Mouse (Mus musculus) right cerebral cortex, postnatal 4 days (tissue): ENCODE data around the gene Zfp740.

Source experiments
- DNase-seq: peaks from one replicate; pipeline ENCODE4 v3.0.0-alpha.2; 2022

Gene Zfp740

GRCm38 (mm10) chr15:102230408-102231321, 27.6 kb downstream of the Zfp740 start:
- DNase-seq, result no peak

GRCm38 (mm10) chr15:102231748-102232147, 28.7 kb downstream of the Zfp740 start, which contains the start of gene Itgb7:
Gene Itgb7 (minus strand): TSS chr15:102231944.
- DNase-seq, result no peak

GRCm38 (mm10) chr15:102232764-102233163, 29.7 kb downstream of the Zfp740 start:
- DNase-seq, result no peak

GRCm38 (mm10) chr15:102233896-102234295, 30.8 kb downstream of the Zfp740 start:
- DNase-seq, result no peak

GRCm38 (mm10) chr15:102235371-102236027, 32.5 kb downstream of the Zfp740 start:
- DNase-seq, result no peak

- no peak for DNase-seq
Measured at GRCm38 (mm10) chr15:102238543-102239259, 35.7 kb downstream of the Zfp740 start.

GRCm38 (mm10) chr15:102239260-102239590, 36.2 kb downstream of the Zfp740 start:
- peak; percentile 88 for DNase-seq

- DNase-seq, result no peak
Measured at GRCm38 (mm10) chr15:102239851-102240250, 36.8 kb downstream of the Zfp740 start.

- DNase-seq, result no peak
Measured at GRCm38 (mm10) chr15:102240607-102241006, 37.6 kb downstream of the Zfp740 start.

- no peak for DNase-seq
Measured at GRCm38 (mm10) chr15:102242404-102243228, 39.6 kb downstream of the Zfp740 start.

GRCm38 (mm10) chr15:102243229-102244190, 40.5 kb downstream of the Zfp740 start:
- no peak for DNase-seq

- no peak for DNase-seq
Measured at GRCm38 (mm10) chr15:102244306-102245191, 41.5 kb downstream of the Zfp740 start.

GRCm38 (mm10) chr15:102245461-102245881, 42.4 kb downstream of the Zfp740 start:
- no peak for DNase-seq

- peak; percentile 74 for DNase-seq
Measured at GRCm38 (mm10) chr15:102245891-102246741, 43.1 kb downstream of the Zfp740 start.

- DNase-seq, result peak; percentile 92
Measured at GRCm38 (mm10) chr15:102246866-102247251, 43.8 kb downstream of the Zfp740 start.

- peak; percentile 52 for DNase-seq
Measured at GRCm38 (mm10) chr15:102247252-102248130, 44.4 kb downstream of the Zfp740 start.

GRCm38 (mm10) chr15:102248131-102248811, 45.2 kb downstream of the Zfp740 start:
- DNase-seq, result no peak

- no peak for DNase-seq
Measured at GRCm38 (mm10) chr15:102248812-102249191, 45.8 kb downstream of the Zfp740 start.
